Mouse (Mus musculus) CD4-positive, CD25-positive, alpha-beta regulatory T cell, adult 4 months (primary cell): Measurements from ENCODE around the gene Tbx5. TPM values are rescaled to one million over a fixed set of nuclear protein-coding genes. Genes with fewer than 3 reads are reported as not detected.

Source experiments
- polyA plus RNA-seq, 2 experiments: library from polyadenylated mRNA; unstranded; fragments of 100-300 nt; shearing (Covaris generic); gene quantifications; one replicate each; pipeline ENCODE4 v1.2.1; 2017

Gene Tbx5
- polyA plus RNA-seq, 2 experiments from 2014 or later, result not detected

Other genes starting within 250 kb of the Tbx5 start
- gene Tbx3, start 162.0 kb upstream of the Tbx5 start, polyA plus RNA-seq, result under 1 TPM in 1 of 2 experiments, not detected in 1; 0.28 TPM